Mouse (Mus musculus) embryonic facial prominence, embryonic 10.5 days (tissue): ENCODE data around the gene Hist1h4n. TPM values are rescaled to one million over a fixed set of nuclear protein-coding genes. Genes with fewer than 3 reads are reported as not detected.
"Not testable (repeated sequence)": the region's sequence is repeated elsewhere in the genome, so short reads cannot be mapped to it uniquely, and the experiment has no call there.

Source experiments
- DNase-seq: peaks from one replicate; pipeline ENCODE4 v3.0.0-alpha.2; 2017; ENCODE audit warnings: low spot score
- H3K27ac ChIP-seq: fragments of 300-500 bp; sonication (generic); replicated peaks from 2 replicates; pipeline ENCODE4 v1.5.1; 2016; ENCODE audit warnings: mild to moderate bottlenecking
- H3K27me3 ChIP-seq: fragments of 300-500 bp; sonication (generic); replicated peaks from 2 replicates; pipeline ENCODE4 v1.6.1; 2016; ENCODE audit warnings: low read depth, mild to moderate bottlenecking; ENCODE audit not compliant: poor library complexity, severe bottlenecking
- H3K36me3 ChIP-seq: fragments of 300-500 bp; sonication (generic); replicated peaks from 2 replicates; pipeline ENCODE4 v1.6.1; 2016; ENCODE audit warnings: mild to moderate bottlenecking, moderate library complexity
- H3K4me1 ChIP-seq: fragments of 300-500 bp; sonication (generic); 2 replicates; pipeline ENCODE4 v1.6.1; 2016
- H3K4me3 ChIP-seq: fragments of 300-500 bp; sonication (generic); 2 replicates; pipeline ENCODE4 v1.5.1; 2016; ENCODE audit warnings: mild to moderate bottlenecking, moderate library complexity
- H3K9me3 ChIP-seq: fragments of 300-500 bp; sonication (generic); 2 replicates; pipeline ENCODE4 v1.6.1; 2016; ENCODE audit warnings: mild to moderate bottlenecking
- WGBS: fragments of 180-500 bp; shearing (Covaris S2); methylation state at CpG from one replicate; pipeline ENCODE4 v1.1.7; 2016; 5-methylcytosine and 5-hydroxymethylcytosine counted together
- polyA plus RNA-seq: library from polyadenylated mRNA; unstranded; fragments of >200 nt; fragmentation: Nextera tagmentation; extraction: Ambion mirVana; gene quantifications from 2 replicates; pipeline ENCODE4 v1.2.1, GENCODE M21; 2016

Gene Hist1h4n
- polyA plus RNA-seq, 1 experiment from 2014 or later, result 9.3 TPM

GRCm38 (mm10) chr13:21830344-21830743, 1.7 kb downstream of the Hist1h4n start:
- DNase-seq, result no peak
- H3K27ac ChIP-seq, result peak overlapping the region; percentile 66
- H3K27me3 ChIP-seq, result no peaks in the 10 kb centered on the region

GRCm38 (mm10) chr13:21828511-21828910, 3.5 kb downstream of the Hist1h4n start:
- no peak for DNase-seq
- H3K4me3 ChIP-seq, result no peak overlapping the region
- H3K27me3 ChIP-seq, result no peaks in the 10 kb centered on the region
- no peak overlapping the region; the same call in 1 of the 2 replicates for H3K27ac ChIP-seq
- H3K9me3 ChIP-seq, result no peaks in the 10 kb centered on the region
- 0 out of 2 replicates have a peak, but pooled peaks cover 5% of the 10 kb centered on the region for H3K4me1 ChIP-seq
- H3K36me3 ChIP-seq, result no peaks in the 10 kb centered on the region; the same call in 1 of the 2 replicates
- 84% methylated on average over 3 of the region's 3 CpGs for WGBS

More at GRCm38 (mm10) chr13:21830344-21830743, 1.7 kb downstream of the Hist1h4n start:
- peak overlapping the region; percentile 31; the same call in 1 of the 2 replicates for H3K4me3 ChIP-seq
- 85% methylated on average over 10 of the region's 10 CpGs for WGBS
- no peaks in the 10 kb centered on the region for H3K9me3 ChIP-seq
- H3K4me1 ChIP-seq, result 0 out of 2 replicates have a peak, but pooled peaks cover 5% of the 10 kb centered on the region
- no peaks in the 10 kb centered on the region; the same call in 1 of the 2 replicates for H3K36me3 ChIP-seq

- not testable (repeated sequence) for H3K27me3 ChIP-seq, H3K4me3 ChIP-seq, DNase-seq, H3K4me1 ChIP-seq, H3K27ac ChIP-seq, H3K9me3 ChIP-seq, H3K36me3 ChIP-seq
- WGBS, result 81% methylated on average over 8 of the region's 16 CpGs
These were observed 11.7 kb downstream of the Hist1h4n start for GRCm38 (mm10) chr13:21820082-21820890.

GRCm38 (mm10) chr13:21812092-21812491, 19.9 kb downstream of the Hist1h4n start:
- H3K27ac ChIP-seq, result peak overlapping the region; percentile 69
- H3K9me3 ChIP-seq, result not testable (repeated sequence)

GRCm38 (mm10) chr13:21811539-21811938, 20.5 kb downstream of the Hist1h4n start, which contains the start of gene Hist1h4m:
TSS of gene Hist1h4m (plus strand) at chr13:21811746.
- not testable (repeated sequence) for H3K9me3 ChIP-seq, H3K36me3 ChIP-seq, H3K27me3 ChIP-seq, DNase-seq, H3K4me1 ChIP-seq
- no CpG with 5 or more reads among the region's 24 CpGs for WGBS
- Histone ChIP-seq H3K4me3 (peak within 1 kb of the TSS; percentile 45), H3K27ac (peak within 1 kb of the TSS; percentile 69)

More at GRCm38 (mm10) chr13:21812092-21812491, 19.9 kb downstream of the Hist1h4n start:
- H3K27me3 ChIP-seq, H3K36me3 ChIP-seq, H3K4me1 ChIP-seq, DNase-seq: not testable (repeated sequence)
- 1% methylated on average over 14 of the region's 14 CpGs for WGBS
- peak overlapping the region; percentile 45 for H3K4me3 ChIP-seq

- not testable (repeated sequence) for H3K36me3 ChIP-seq, H3K27me3 ChIP-seq, H3K4me3 ChIP-seq, H3K27ac ChIP-seq, H3K4me1 ChIP-seq, DNase-seq, H3K9me3 ChIP-seq
- WGBS, result no CpG with 5 or more reads among the region's 8 CpGs
These were observed 20.9 kb downstream of the Hist1h4n start for GRCm38 (mm10) chr13:21811074-21811473.

- not testable (repeated sequence) for DNase-seq, H3K4me3 ChIP-seq, H3K36me3 ChIP-seq, H3K27me3 ChIP-seq, H3K9me3 ChIP-seq, H3K4me1 ChIP-seq, H3K27ac ChIP-seq
- WGBS, result no CpG with 5 or more reads among the region's 23 CpGs
These were observed 21.9 kb downstream of the Hist1h4n start, which contains the start of the genes Hist1h2bq and Hist1h2ao for GRCm38 (mm10) chr13:21810073-21810472. TSS of gene Hist1h2bq (minus strand) at chr13:21810197. TSS of gene Hist1h2ao (plus strand) at chr13:21810465.

- H3K4me3 ChIP-seq, H3K9me3 ChIP-seq, H3K27ac ChIP-seq, H3K4me1 ChIP-seq, H3K36me3 ChIP-seq, H3K27me3 ChIP-seq, DNase-seq: not testable (repeated sequence)
- WGBS, result no CpG with 5 or more reads among the region's 4 CpGs
These were observed 28.9 kb downstream of the Hist1h4n start for GRCm38 (mm10) chr13:21803058-21803457.

GRCm38 (mm10) chr13:21797163-21797562, 34.8 kb downstream of the Hist1h4n start:
- H3K27me3 ChIP-seq, H3K4me3 ChIP-seq, DNase-seq, H3K27ac ChIP-seq, H3K9me3 ChIP-seq, H3K4me1 ChIP-seq, H3K36me3 ChIP-seq: not testable (repeated sequence)

- DNase-seq, result no peak
- peaks cover 5% of the 10 kb centered on the region for H3K4me1 ChIP-seq
- H3K9me3 ChIP-seq, result no peaks in the 10 kb centered on the region
- no peak overlapping the region for H3K4me3 ChIP-seq
- no peaks in the 10 kb centered on the region for H3K27me3 ChIP-seq
- no peaks in the 10 kb centered on the region for H3K36me3 ChIP-seq
- no peak overlapping the region for H3K27ac ChIP-seq
- 90% methylated on average over 7 of the region's 7 CpGs for WGBS
These were observed 36.4 kb downstream of the Hist1h4n start for GRCm38 (mm10) chr13:21795584-21795983.

- H3K4me1 ChIP-seq, result peaks cover 27% of the 10 kb centered on the region
- H3K27me3 ChIP-seq, result no peaks in the 10 kb centered on the region
- no peaks in the 10 kb centered on the region for H3K36me3 ChIP-seq
- WGBS, result 8% methylated on average over 18 of the region's 18 CpGs
- H3K9me3 ChIP-seq, result no peaks in the 10 kb centered on the region
- peak overlapping the region; percentile 77 for H3K27ac ChIP-seq
- DNase-seq, result peak; percentile 40
- peak overlapping the region; percentile 43 for H3K4me3 ChIP-seq
These were observed 41.3 kb downstream of the Hist1h4n start for GRCm38 (mm10) chr13:21790601-21791283.

GRCm38 (mm10) chr13:21789925-21790324, 42.1 kb downstream of the Hist1h4n start:
- Histone ChIP-seq H3K27me3 (no peaks in the 10 kb centered on the region), H3K27ac (peak overlapping the region; percentile 89), H3K4me1 (peaks cover 31% of the 10 kb centered on the region), H3K4me3 (no peak overlapping the region), H3K36me3 (no peaks in the 10 kb centered on the region), H3K9me3 (no peaks in the 10 kb centered on the region)
- WGBS, result 55% methylated on average over 6 of the region's 6 CpGs
- no peak for DNase-seq
